Mouse (Mus musculus) stomach, postnatal 0 days (tissue): Measurements from ENCODE around the gene Sbno1. TPM values are rescaled to one million over a fixed set of nuclear protein-coding genes. Genes with fewer than 3 reads are reported as not detected.
A peak's percentile ranks its signal among the peaks of the same experiment; 100 is the strongest.

Experiments used
- ATAC-seq: fragments of 200-750 bp; cut with Nextera tagmentation; 2 replicates; pipeline ENCODE4 v1.8.0; 2017; ENCODE audit not compliant: low FRiP score, low TSS enrichment
- DNase-seq: peaks from one replicate; pipeline ENCODE4 v3.0.0-alpha.2; 2016; ENCODE audit warnings: low spot score
- H3K27ac ChIP-seq: fragments of 300-500 bp; sonication (generic); replicated peaks from 2 replicates; pipeline ENCODE4 v1.5.1; 2014; ENCODE audit warnings: mild to moderate bottlenecking, control low read depth
- H3K27me3 ChIP-seq: fragments of 300-500 bp; sonication (generic); 2 replicates; pipeline ENCODE4 v1.6.1; 2014; ENCODE audit warnings: low read length; ENCODE audit not compliant: control insufficient read depth, insufficient read depth
- H3K36me3 ChIP-seq: fragments of 300-500 bp; sonication (generic); 2 replicates; pipeline ENCODE4 v1.6.1; 2014; ENCODE audit warnings: low read length, mixed read lengths; ENCODE audit not compliant: control insufficient read depth, insufficient read depth
- H3K4me1 ChIP-seq: fragments of 300-500 bp; sonication (generic); replicated peaks from 2 replicates; pipeline ENCODE4 v1.6.1; 2014; ENCODE audit warnings: antibody characterized with exemption; ENCODE audit not compliant: control insufficient read depth, insufficient read depth
- H3K4me2 ChIP-seq: fragments of 300-500 bp; sonication (generic); replicated peaks from 2 replicates; pipeline ENCODE4 v1.6.1; 2014; ENCODE audit warnings: low read depth, mild to moderate bottlenecking, control low read depth, moderate library complexity
- H3K4me3 ChIP-seq: fragments of 300-500 bp; sonication (generic); 2 replicates; pipeline ENCODE4 v1.5.1; 2014; ENCODE audit warnings: low read depth, low read length, control low read depth
- H3K9ac ChIP-seq: fragments of 300-500 bp; sonication (generic); 2 replicates; pipeline ENCODE4 v1.6.1; 2014; ENCODE audit warnings: mild to moderate bottlenecking, low read length, control low read depth, mixed read lengths
- H3K9me3 ChIP-seq: fragments of 300-500 bp; sonication (generic); 2 replicates; pipeline ENCODE4 v1.6.1; 2016; ENCODE audit warnings: low read length; ENCODE audit not compliant: control insufficient read depth
- CTCF ChIP-seq: IDR thresholded peaks from 2 replicates; pipeline ENCODE4 v1.5.1; 2016; ENCODE audit warnings: antibody characterized with exemption, low read depth, mild to moderate bottlenecking, moderate library complexity
- EP300 ChIP-seq: optimal IDR thresholded peaks from 2 replicates; pipeline ENCODE3; 2016; ENCODE audit warnings: antibody characterized with exemption
- WGBS: fragments of 180-500 bp; shearing (Covaris S2); extraction: QIAGEN DNeasy Blood & Tissue Kit; methylation state at CpG from one replicate; pipeline ENCODE4 v1.1.7; 2014; 5-methylcytosine and 5-hydroxymethylcytosine counted together
- polyA plus RNA-seq: library from polyadenylated mRNA; unstranded; fragments of >200 nt; fragmentation: Nextera tagmentation; extraction: Ambion mirVana; gene quantifications from 2 replicates; pipeline ENCODE4 v1.2.1, GENCODE M21; 2015

The Sbno1 gene
- polyA plus RNA-seq: 44.8 and 45.2 TPM in 2 replicates

GRCm38 (mm10) chr5:124425412-124426259 is at the start of gene Sbno1:
Gene Sbno1 (minus strand): TSS chr5:124426001.
- WGBS: under 1% methylated on average over 45 of the region's 81 CpGs
- peak within 1 kb of the TSS; percentile 84 for H3K27ac ChIP-seq
- peak; percentile 93 for ATAC-seq

GRCm38 (mm10) chr5:124470591-124471171 is 44.9 kb upstream of the Sbno1 start:
- DNase-seq (no peak), ATAC-seq (no peak)
- Histone ChIP-seq H3K9me3 (no peaks in the 10 kb centered on the region), H3K4me2 (no peak overlapping the region), H3K4me3 (no peak overlapping the region), H3K27ac (no peak overlapping the region), H3K36me3 (peaks cover 4% of the 10 kb centered on the region), H3K27me3 (no peaks in the 10 kb centered on the region), H3K4me1 (no peaks in the 10 kb centered on the region), H3K9ac (no peak overlapping the region)
- TF ChIP-seq EP300 (no peak), CTCF (no peak)
- 69% methylated on average over 6 of the region's 6 CpGs for WGBS

More at GRCm38 (mm10) chr5:124425412-124426259, at the start of gene Sbno1:
- Histone ChIP-seq H3K4me2 (peak within 1 kb of the TSS; percentile 89), H3K27me3 (no peaks in the 10 kb centered on the region), H3K36me3 (no peaks in the 10 kb centered on the region), H3K9ac (peak within 1 kb of the TSS; percentile 85), H3K4me1 (no peaks in the 10 kb centered on the region), H3K9me3 (no peaks in the 10 kb centered on the region), H3K4me3 (peak within 1 kb of the TSS; percentile 80)
- TF ChIP-seq EP300 (peak; percentile 88), CTCF (peak; percentile 21)
- DNase-seq: peak; percentile 98

- H3K9me3 ChIP-seq: no peaks in the 10 kb centered on the region
- H3K4me3 ChIP-seq: no peak overlapping the region
- peaks cover 4% of the 10 kb centered on the region for H3K36me3 ChIP-seq
- WGBS: 95% methylated on average over 6 of the region's 6 CpGs
- no peak for ATAC-seq
- H3K27ac ChIP-seq: no peak overlapping the region
- DNase-seq: no peak
- no peak overlapping the region for H3K4me2 ChIP-seq
- TF ChIP-seq CTCF: no peak
- no peak for TF ChIP-seq EP300
- H3K27me3 ChIP-seq: no peaks in the 10 kb centered on the region
- no peaks in the 10 kb centered on the region for H3K4me1 ChIP-seq
- H3K9ac ChIP-seq: no peak overlapping the region
These were observed 43.7 kb upstream of the Sbno1 start for GRCm38 (mm10) chr5:124469486-124469885.

GRCm38 (mm10) chr5:124468365-124468764 is 42.6 kb upstream of the Sbno1 start:
- ATAC-seq (no peak), DNase-seq (no peak)
- TF ChIP-seq CTCF: no peak
- no peak for TF ChIP-seq EP300
- Histone ChIP-seq H3K4me3 (no peak overlapping the region), H3K27ac (no peak overlapping the region), H3K4me2 (no peak overlapping the region), H3K9ac (no peak overlapping the region), H3K4me1 (no peaks in the 10 kb centered on the region), H3K36me3 (peaks cover 7% of the 10 kb centered on the region), H3K27me3 (no peaks in the 10 kb centered on the region), H3K9me3 (no peaks in the 10 kb centered on the region)
- 87% methylated on average over 7 of the region's 7 CpGs for WGBS

- Histone ChIP-seq H3K4me1 (no peaks in the 10 kb centered on the region), H3K27me3 (no peaks in the 10 kb centered on the region), H3K9ac (no peak overlapping the region), H3K9me3 (no peaks in the 10 kb centered on the region), H3K27ac (no peak overlapping the region), H3K36me3 (peaks cover 8% of the 10 kb centered on the region), H3K4me2 (no peak overlapping the region), H3K4me3 (no peak overlapping the region)
- 79% methylated on average over 1 of the region's 1 CpGs for WGBS
- TF ChIP-seq CTCF (no peak), EP300 (no peak)
- DNase-seq: no peak
- no peak for ATAC-seq
These were observed 42.0 kb upstream of the Sbno1 start for GRCm38 (mm10) chr5:124467766-124468165.

- ATAC-seq: no peak
- DNase-seq: no peak
- Histone ChIP-seq H3K36me3 (peaks cover 12% of the 10 kb centered on the region), H3K27ac (no peak overlapping the region), H3K4me3 (no peak overlapping the region), H3K27me3 (no peaks in the 10 kb centered on the region), H3K9me3 (no peaks in the 10 kb centered on the region), H3K9ac (no peak overlapping the region), H3K4me1 (no peaks in the 10 kb centered on the region), H3K4me2 (no peak overlapping the region)
- TF ChIP-seq CTCF (no peak), EP300 (no peak)
These were observed 39.1 kb upstream of the Sbno1 start for GRCm38 (mm10) chr5:124464905-124465304.
